Mouse (Mus musculus) lung, postnatal 10 days (tissue): ENCODE results near the gene Plau.
A peak's percentile ranks its signal among the peaks of the same experiment; 100 is the strongest.

ENCODE experiments used
- DNase-seq: peaks from one replicate; pipeline ENCODE4 v3.0.0; 2021

Plau gene

DNA sequence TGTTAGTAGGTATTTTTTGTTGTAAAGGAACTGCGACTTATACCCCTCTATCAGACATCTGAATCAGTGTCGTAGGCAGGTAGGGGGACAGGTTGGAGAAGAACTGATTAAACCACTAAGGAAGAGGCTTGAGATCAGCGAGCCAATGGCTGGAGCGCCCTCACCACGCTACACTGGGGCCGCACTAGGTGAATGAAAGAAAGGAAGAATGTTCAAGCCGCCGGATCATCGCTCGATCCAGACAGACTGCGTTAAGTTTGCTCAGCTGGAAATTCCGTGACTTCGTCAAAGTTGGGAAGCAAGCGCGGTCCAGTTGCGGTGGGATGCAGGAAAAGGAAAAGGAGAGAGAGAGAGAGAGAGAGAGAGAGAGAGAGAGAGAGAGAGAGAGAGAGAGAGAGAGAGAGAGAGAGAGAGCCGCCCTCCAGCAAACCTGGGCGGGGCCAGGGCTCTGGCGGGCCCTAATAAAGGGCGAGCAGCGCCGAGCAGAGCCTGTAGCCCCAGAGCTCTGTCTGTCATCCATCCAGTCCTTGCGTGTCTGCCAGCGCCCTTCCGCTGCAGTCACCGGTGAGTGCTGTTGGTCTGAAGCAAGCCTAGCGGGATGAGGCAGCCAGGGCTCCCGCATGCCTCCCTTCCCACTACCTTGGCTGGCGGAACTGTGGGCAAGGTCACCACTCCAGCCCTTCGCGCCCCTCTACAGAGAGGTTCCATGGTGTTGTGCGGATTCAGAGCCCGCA, at the start of gene Plau:
Plau (plus strand) TSS at position 490 of the 734 bp plus-strand sequence.
- DNase-seq: peak; percentile 70

- DNase-seq: no peak
These were observed 48.3 kb upstream of the Plau start for GRCm38 (mm10) chr14:20788151-20788550.

DNA sequence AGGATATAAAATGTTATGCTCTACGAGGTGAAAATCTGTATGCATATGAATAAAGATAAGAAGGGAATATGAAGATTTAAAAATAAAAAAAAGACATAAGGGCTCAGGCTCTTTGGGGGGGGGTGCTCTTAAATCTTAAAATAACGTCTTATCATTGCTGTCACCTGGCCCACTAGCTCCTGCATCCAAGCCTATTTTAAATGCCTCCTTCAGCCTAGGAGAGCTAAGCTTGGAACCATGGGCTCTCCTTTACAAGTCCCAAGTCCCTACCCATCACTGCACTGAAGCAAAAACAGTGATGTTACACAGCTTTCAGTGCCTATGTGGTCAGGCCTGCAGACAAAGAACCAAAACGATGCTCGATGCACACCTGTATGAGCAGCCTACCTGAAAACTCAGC, 46.9 kb upstream of the Plau start:
- no peak for DNase-seq

- no peak for DNase-seq
These were observed 46.0 kb upstream of the Plau start for GRCm38 (mm10) chr14:20790445-20790844.

GRCm38 (mm10) chr14:20790996-20791395, 45.5 kb upstream of the Plau start:
- DNase-seq: no peak

GRCm38 (mm10) chr14:20791511-20792242, 44.8 kb upstream of the Plau start:
- peak; percentile 41 for DNase-seq

GRCm38 (mm10) chr14:20792243-20792921, 44.1 kb upstream of the Plau start:
- no peak for DNase-seq

GRCm38 (mm10) chr14:20792922-20793757, 43.3 kb upstream of the Plau start:
- peak; percentile 68 for DNase-seq

GRCm38 (mm10) chr14:20793758-20794531, 42.5 kb upstream of the Plau start, which contains the start of gene Camk2g:
Camk2g (minus strand) TSS chr14:20794088.
- peak; percentile 90 for DNase-seq

DNA sequence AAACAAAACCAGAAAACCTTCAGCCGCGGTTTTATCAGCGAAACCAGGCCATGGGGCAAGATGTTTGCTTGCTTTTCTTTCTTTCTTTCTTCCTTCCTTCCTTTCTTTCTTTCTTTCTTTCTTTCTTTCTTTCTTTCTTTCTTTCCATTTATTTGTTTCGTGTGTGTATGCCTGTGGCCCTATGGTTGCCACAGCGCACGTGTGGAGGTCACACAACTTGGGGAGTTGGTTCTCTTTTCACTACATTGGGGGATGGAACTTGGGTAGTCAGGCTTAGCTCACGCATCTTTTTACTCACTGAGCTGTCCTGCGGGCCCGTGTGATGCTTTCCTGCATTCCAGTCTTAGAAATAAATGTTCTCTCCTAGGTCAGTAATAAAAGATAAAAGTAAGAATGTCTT, 41.9 kb upstream of the Plau start:
- no peak for DNase-seq

DNA sequence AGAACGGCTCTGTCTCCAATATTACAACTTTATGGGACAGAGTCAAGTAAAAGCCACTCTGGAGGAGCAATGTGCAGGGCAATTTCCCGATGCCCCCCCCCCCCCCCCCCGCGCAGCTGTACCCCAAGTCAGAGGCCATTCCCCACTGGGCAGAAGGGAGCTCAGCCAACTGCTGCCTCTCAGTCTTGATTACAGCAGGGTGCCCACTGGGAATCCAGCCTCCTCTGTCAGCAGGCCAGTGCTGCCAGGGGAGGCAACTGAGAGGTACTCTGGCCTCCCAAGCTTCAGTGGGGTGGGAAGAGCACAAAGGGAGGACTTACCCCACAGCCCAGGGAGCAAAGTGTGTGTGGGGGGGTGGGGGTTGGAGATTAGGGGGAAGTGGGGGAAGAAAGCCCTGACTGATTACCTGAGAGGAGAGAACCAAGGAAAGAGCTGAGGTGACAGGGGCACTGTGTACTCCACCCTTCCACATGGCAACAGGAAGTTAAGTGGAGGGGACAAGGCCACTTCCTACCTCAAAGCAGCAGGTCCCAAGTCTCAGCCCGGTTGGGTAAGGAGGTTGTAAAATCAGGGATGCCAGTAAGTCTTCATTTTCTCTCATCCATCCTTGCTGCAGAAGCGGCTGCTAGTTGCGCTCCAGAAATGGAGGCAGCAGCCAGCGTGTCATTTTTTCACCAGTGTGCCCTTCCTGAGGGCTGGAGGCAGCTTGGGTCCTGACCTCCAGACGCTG, 40.9 kb upstream of the Plau start:
- DNase-seq: no peak

- no peak for DNase-seq
These were observed 40.3 kb upstream of the Plau start for GRCm38 (mm10) chr14:20796170-20796569.

- no peak for DNase-seq
These were observed 39.8 kb upstream of the Plau start for GRCm38 (mm10) chr14:20796643-20797042.

DNA sequence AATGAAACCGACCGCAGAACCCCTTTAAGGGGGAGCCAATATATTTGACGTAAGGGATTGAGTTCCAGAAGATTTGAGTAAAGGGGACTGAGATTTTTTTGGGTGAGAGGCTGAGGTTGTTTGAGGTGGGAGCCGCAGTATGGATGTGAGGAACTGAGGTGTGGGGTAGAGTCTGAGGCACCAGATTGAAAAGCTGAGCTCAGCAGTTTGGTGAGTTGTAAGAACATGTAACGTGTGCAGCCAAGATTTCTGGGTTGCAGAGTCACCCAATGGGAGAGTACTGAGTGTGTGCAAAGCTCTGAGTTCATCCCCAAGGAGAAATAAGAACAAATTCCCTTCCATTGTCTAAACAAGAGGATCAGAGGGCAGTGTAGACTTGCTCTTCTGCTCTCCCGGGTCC, 38.2 kb upstream of the Plau start:
- no peak for DNase-seq

- peak; percentile 94 for DNase-seq
These were observed 37.7 kb upstream of the Plau start for GRCm38 (mm10) chr14:20798761-20799160.

- no peak for DNase-seq
These were observed 33.4 kb upstream of the Plau start for GRCm38 (mm10) chr14:20802926-20803605.

DNA sequence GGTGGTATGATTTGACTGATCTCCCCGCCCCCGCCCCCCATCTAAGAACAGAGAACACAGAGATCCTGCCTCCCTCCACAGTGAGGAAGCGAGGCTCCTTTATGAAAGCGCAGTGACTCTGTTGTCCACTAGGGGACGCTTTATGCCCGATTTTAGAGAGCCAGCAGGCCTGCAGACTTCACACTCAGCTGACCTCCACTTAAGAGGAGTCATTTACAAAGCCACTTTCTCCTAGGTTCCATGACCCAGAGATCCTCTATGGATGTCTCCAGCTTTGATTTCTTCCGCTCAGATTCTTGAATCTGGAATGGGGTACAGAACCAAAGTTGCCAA, 32.9 kb upstream of the Plau start:
- peak; percentile 90 for DNase-seq

DNA sequence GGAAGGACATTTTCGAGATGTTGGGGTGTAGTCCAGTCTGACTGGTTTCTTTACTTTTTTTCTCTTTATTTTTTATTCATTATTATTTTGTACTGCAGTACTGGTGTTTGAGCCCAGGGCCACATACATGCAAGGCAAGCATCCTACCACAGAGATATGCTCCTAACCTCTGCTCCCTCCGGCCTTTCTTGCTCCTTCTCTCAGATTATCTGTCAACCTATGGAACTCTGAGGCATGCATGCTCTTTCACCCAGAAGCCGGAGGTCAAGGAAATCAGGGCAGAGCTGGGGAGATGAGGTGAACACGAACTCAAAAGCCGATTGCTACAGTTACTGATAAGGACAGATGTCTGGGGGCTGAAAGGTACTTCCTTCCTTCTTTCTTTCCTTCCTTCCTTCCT, 32.0 kb upstream of the Plau start:
- no peak for DNase-seq

DNA sequence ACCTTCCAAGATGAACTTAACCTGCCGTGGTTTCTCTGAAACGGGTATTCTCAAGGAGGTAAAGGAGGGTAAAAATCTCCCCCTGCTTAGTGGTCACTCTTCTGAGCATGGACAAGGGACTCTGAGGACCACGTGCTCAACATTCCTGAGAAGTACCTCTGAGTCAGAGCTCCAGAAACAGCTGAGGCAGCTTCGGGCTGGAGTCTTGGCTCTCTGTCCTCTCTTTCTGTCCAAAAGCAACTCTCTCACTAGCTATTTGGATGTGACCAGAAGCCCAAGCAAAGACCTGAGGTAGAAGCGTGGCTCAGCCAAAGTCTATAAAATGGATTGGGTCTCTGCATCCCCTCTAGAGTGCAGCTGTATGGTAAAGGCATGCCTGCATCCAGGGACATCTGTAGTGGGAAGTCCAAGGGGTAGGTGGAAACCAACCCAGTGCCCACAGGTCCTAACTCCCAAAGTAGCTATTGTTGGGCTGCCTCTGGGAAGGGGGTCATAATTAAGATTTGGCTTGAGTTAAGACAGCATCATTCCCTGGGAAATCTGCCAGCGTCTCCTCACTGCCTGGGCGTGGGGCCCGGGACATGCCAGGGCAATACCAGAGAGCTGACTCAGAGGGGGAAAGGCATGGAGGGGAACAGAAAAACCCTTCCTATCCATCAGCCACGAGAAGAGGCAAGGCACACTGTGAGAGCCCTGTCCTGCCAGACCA, 31.3 kb upstream of the Plau start:
- DNase-seq: peak; percentile 94
